Mouse (Mus musculus) right cerebral cortex, postnatal 14 days (tissue): ENCODE data around the gene Ndufs7.

Source experiments
- DNase-seq: peaks from one replicate; pipeline ENCODE4 v3.0.0; 2022

Gene Ndufs7

GRCm38 (mm10) chr10:80264341-80265148 is 15.6 kb downstream of the Ndufs7 start:
- peak; percentile 100 for DNase-seq

GRCm38 (mm10) chr10:80265149-80265486 is 16.2 kb downstream of the Ndufs7 start:
- no peak for DNase-seq

GRCm38 (mm10) chr10:80270099-80270498 is 21.2 kb downstream of the Ndufs7 start:
- no peak for DNase-seq

GRCm38 (mm10) chr10:80270734-80271181 is 21.8 kb downstream of the Ndufs7 start:
- DNase-seq, result no peak

GRCm38 (mm10) chr10:80271186-80271843 is 22.4 kb downstream of the Ndufs7 start:
- no peak for DNase-seq

- no peak for DNase-seq
Measured at GRCm38 (mm10) chr10:80271870-80272585, 23.1 kb downstream of the Ndufs7 start.

- DNase-seq, result no peak
Measured at GRCm38 (mm10) chr10:80273847-80274246, 24.9 kb downstream of the Ndufs7 start.

- DNase-seq, result no peak
Measured at GRCm38 (mm10) chr10:80276238-80276637, 27.3 kb downstream of the Ndufs7 start.

GRCm38 (mm10) chr10:80278390-80278789 is 29.5 kb downstream of the Ndufs7 start:
- DNase-seq, result no peak

GRCm38 (mm10) chr10:80279273-80279672 is 30.4 kb downstream of the Ndufs7 start:
- DNase-seq, result no peak

- DNase-seq, result no peak
Measured at GRCm38 (mm10) chr10:80281304-80281703, 32.4 kb downstream of the Ndufs7 start.

- DNase-seq, result peak; percentile 40
Measured at GRCm38 (mm10) chr10:80281921-80282371, 33.0 kb downstream of the Ndufs7 start.

- no peak for DNase-seq
Measured at GRCm38 (mm10) chr10:80282481-80283441, 33.8 kb downstream of the Ndufs7 start.

GRCm38 (mm10) chr10:80285222-80286070 is 36.5 kb downstream of the Ndufs7 start:
- DNase-seq, result no peak

GRCm38 (mm10) chr10:80288097-80288496 is 39.2 kb downstream of the Ndufs7 start:
- peak; percentile 5 for DNase-seq

GRCm38 (mm10) chr10:80288657-80289056 is 39.7 kb downstream of the Ndufs7 start:
- peak; percentile 7 for DNase-seq

GRCm38 (mm10) chr10:80292251-80293146 is 43.6 kb downstream of the Ndufs7 start, which contains the start of gene Rps15:
Rps15 (plus strand) TSS chr10:80292453.
- peak; percentile 96 for DNase-seq

GRCm38 (mm10) chr10:80293325-80293724 is 44.4 kb downstream of the Ndufs7 start:
- no peak for DNase-seq

GRCm38 (mm10) chr10:80294311-80294710 is 45.4 kb downstream of the Ndufs7 start:
- DNase-seq, result no peak

GRCm38 (mm10) chr10:80294788-80295303 is 45.9 kb downstream of the Ndufs7 start:
- no peak for DNase-seq
